Mouse (Mus musculus) heart, adult 9 months (tissue): ENCODE data around the gene Cckbr.

Experiments used
- DNase-seq, 2 experiments: peaks; one replicate each; pipeline ENCODE4 v3.0.0; 2022; ENCODE audit warnings: low spot score in 2 of 2

Gene Cckbr

GRCm38 (mm10) chr7:105497881-105498280 lies 72.3 kb downstream of the Cckbr start:
- no peak for DNase-seq

- DNase-seq: no peak
Measured at GRCm38 (mm10) chr7:105498854-105499492, 73.4 kb downstream of the Cckbr start.

- DNase-seq: no peak
Measured at GRCm38 (mm10) chr7:105499676-105500075, 74.1 kb downstream of the Cckbr start.

DNA sequence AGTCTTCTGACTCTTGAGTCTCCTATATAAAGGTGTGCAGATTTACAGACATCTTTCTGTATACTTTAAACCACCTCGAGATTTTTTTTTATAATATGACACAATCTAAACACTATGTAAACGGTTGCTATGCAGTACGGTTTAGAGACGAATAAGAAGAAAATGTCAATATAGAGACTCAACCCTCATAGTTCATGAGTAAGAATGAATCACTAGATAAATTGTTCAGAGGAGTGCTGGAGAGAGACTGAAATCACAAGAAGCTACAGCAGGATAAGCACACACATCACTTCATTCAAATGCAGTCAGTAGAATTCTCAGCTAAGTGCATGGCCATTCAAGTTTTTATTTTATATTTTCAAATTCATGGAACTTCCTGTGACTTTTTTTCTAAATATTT lies 76.5 kb downstream of the Cckbr start:
- DNase-seq: no peak

DNA sequence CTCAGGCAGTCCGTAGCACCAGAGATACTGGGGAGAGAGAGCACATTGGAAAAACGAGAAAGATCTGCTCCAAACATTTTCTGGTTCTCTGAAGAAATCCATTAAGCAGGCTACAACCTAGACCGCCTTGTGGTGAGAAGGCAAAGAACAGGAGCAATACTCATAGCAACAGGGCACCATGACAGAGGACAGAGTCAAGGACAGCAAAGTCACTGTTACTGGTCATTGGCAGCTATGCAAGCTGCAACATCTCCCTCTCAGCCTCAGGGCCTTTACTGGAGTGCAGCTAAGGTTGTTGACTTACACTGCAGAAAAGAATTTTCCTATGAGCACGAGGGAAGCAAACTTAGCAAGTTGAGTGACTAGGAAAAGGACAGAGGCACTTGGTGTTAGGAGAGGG lies 81.7 kb downstream of the Cckbr start:
- no peak for DNase-seq

- no peak for DNase-seq
Measured at GRCm38 (mm10) chr7:105510143-105510542, 84.6 kb downstream of the Cckbr start.

DNA sequence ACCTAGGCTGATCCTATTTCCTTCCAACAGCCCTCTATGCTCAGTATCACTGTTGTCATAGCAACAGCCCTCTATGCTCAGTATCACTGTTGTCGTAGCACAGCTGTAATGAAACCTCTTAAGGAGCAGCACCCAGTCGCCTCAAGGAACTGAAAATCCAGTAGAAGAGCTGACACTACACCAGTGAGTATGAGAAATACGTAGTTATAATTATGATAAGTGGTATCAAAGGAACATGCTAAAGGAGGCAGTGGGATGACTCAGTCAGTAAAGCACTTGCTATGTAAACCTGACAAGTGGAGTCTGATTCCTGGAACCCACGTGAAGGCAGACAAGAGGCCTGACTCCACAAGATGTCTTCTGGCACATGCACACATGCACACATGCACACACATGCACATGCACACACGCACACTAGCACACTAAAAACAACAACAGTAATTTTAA lies 88.3 kb downstream of the Cckbr start:
- DNase-seq: no peak

GRCm38 (mm10) chr7:105514561-105514960 lies 89.0 kb downstream of the Cckbr start:
- no peak for DNase-seq

GRCm38 (mm10) chr7:105515178-105515577 lies 89.6 kb downstream of the Cckbr start:
- peak; percentile 12 to 18 for DNase-seq

DNA sequence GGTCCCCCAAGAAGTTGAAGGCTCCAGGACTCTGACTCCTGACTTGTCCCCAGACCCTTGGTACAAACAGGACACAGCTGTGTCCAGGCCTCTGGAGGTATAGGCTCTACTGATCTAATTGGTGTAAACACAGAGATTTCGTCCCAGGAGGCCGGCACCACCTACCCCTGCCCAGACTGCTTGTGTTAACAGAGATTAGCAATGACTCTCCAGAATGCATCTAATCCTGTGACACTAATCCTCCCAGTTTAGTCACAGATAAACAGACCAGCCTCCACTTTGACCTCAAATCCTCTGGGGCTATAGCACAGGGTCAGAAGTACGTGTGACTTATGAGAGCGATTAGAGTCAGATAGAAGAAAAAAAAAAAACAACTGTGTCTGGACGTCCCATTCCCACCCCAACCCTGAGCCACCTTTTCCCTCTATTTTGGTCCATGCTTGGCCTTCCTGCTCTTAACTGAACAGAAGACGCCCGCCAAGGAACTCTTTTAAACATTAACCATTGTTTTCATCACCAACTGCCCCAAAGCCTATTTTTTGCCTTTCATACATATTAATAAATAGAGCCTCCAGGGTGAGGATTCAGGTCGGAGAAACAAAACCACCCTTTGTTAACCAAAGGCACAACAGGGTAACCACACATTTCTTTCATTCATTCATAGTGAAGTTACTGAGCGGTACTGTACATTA lies 91.3 kb downstream of the Cckbr start:
- DNase-seq: no peak

DNA sequence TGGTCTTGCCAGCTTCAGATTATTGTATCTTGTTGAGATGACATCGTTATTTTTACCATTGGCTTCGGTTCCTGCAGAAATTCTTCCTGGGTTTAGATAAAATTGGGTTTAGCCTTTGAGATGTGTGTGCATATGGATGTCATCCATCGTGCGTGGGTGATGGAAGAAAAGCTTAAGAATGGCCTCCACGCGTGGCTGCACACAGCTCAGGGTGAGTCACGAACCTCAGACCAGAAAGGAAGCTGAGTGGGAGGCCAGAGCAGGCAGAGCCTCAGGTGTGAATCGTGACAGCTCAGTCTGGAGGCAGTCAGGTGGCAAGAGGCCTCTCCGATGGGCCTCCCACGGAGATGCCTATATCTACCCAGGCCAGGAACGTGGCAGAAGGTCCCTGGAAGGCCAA lies 93.8 kb downstream of the Cckbr start:
- no peak for DNase-seq

- DNase-seq: no peak
Measured at GRCm38 (mm10) chr7:105519771-105520170, 94.2 kb downstream of the Cckbr start.

DNA sequence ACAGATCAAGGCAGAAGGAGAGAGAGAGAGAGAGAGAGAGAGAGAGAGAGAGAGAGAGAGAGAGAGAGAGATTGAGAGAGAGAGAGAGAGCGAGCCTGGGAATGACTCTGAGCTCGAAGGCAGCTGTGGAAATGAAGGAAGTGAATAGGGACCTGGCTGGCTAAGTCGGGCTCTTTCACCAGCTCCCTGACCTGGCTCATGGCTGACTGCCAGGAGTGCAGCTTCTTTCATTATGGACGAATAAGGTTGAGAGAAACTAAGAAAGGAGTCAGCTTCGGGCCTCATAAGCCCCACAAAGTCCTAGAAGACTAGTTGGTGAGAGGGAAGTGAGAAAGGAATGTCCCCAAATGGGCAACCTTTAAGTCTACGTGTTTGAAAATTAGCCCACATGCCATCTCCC lies 94.7 kb downstream of the Cckbr start:
- no peak for DNase-seq
